Mouse (Mus musculus): ENCODE measurements around the gene Cyba. TPM values are rescaled to one million over a fixed set of nuclear protein-coding genes. Genes with fewer than 3 reads are reported as not detected.
A peak's percentile ranks its signal among the peaks of the same experiment; 100 is the strongest.

Gene Cyba
- total and polyA plus RNA-seq, 3 experiments = 57.2 to 368 (median 103) TPM

DNA sequence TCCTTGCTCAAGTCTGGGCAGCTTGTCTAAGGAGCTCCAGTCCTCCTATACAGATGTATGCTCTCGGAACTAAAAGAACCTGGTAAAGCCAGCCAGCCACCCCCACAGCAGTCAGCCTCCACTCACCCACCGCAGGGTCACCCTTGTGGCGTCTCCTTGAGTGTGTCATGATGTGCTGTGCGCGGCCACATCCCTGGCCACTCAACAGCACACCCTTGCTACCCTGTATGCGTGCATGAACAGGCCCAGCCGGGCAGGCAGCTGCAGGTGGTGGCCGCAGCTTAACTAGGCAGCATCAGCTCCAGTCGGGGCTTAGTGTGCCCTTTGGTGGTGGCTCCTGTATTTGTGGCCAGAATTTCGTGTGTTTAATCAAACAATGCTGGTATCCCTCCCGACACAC is 24.4 kb upstream of the Cyba start:
- no peak for DNase-seq (ENCODE audit: low spot score)
- Histone ChIP-seq H3K27me3 (ENCODE audit: insufficient read depth, low read length) (peaks cover 92% of the 10 kb centered on the region), H3K4me3 (ENCODE audit: low read depth, low read length) (no peak overlapping the region), H3K4me1 (ENCODE audit: insufficient read depth, low read depth, low read length) (peaks cover 26% of the 10 kb centered on the region), H3K36me3 (replicated peaks) (no peaks in the 10 kb centered on the region), H3K9me3 (replicated peaks) (no peaks in the 10 kb centered on the region; the same call in 1 of the 2 replicates)
- TF ChIP-seq CTCF (IDR thresholded peaks at IDR 0.05; ENCODE audit: low read depth, low read length) = no peak
- TF ChIP-seq POLR2AphosphoS5 (IDR thresholded peaks at IDR 0.05; ENCODE audit: insufficient replicate concordance, low read depth, low read length) = no peak
- no peak for TF ChIP-seq GATA2 (IDR thresholded peaks at IDR 0.05; ENCODE audit: borderline replicate concordance, low read depth, low read length)
- no peak for TF ChIP-seq GATA1 (IDR thresholded peaks at IDR 0.05; ENCODE audit: borderline replicate concordance, low read length)
- no peak for TF ChIP-seq TAL1 (conservative IDR thresholded peaks at IDR 0.05; ENCODE audit: low read depth, low read length)
- no peak for ATAC-seq (ENCODE audit: extremely low read depth, insufficient number of reproducible peaks, low FRiP score, poor library complexity, severe bottlenecking)

DNA sequence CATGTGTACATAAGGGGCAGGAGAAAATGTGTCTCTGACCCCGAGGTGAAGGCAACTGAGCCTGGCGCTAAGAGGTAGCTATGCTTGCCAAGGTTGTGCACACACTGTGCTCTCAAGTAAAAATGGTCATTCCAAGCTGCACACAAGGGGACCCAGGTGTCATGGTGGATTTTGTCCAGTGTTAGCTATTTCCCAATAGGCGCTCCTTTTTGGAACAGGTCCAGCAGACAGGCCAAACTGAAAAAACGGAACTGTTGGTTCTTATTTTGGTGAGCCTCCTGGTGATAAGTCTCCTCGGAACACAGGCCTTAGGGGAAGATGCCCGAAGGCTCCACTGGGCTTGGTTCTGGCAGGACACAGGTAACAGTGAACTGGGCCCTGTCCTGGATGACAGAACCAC is 21.7 kb upstream of the Cyba start:
- Histone ChIP-seq H3K9me3 (replicated peaks) (no peaks in the 10 kb centered on the region), H3K4me3 (ENCODE audit: low read depth, low read length) (no peak overlapping the region), H3K4me1 (ENCODE audit: insufficient read depth, low read depth, low read length) (peaks cover 4% of the 10 kb centered on the region; the same call in 1 of the 2 replicates), H3K36me3 (replicated peaks) (no peaks in the 10 kb centered on the region), H3K27me3 (ENCODE audit: insufficient read depth, low read length) (peaks cover 83% of the 10 kb centered on the region)
- ATAC-seq (ENCODE audit: extremely low read depth, insufficient number of reproducible peaks, low FRiP score, poor library complexity, severe bottlenecking) (no peak), DNase-seq (ENCODE audit: low spot score) (no peak)
- TF ChIP-seq CTCF (IDR thresholded peaks at IDR 0.05; ENCODE audit: low read depth, low read length) (no peak), TAL1 (conservative IDR thresholded peaks at IDR 0.05; ENCODE audit: low read depth, low read length) (no peak), GATA2 (IDR thresholded peaks at IDR 0.05; ENCODE audit: borderline replicate concordance, low read depth, low read length) (no peak), GATA1 (IDR thresholded peaks at IDR 0.05; ENCODE audit: borderline replicate concordance, low read length) (no peak), POLR2AphosphoS5 (IDR thresholded peaks at IDR 0.05; ENCODE audit: insufficient replicate concordance, low read depth, low read length) (no peak)

DNA sequence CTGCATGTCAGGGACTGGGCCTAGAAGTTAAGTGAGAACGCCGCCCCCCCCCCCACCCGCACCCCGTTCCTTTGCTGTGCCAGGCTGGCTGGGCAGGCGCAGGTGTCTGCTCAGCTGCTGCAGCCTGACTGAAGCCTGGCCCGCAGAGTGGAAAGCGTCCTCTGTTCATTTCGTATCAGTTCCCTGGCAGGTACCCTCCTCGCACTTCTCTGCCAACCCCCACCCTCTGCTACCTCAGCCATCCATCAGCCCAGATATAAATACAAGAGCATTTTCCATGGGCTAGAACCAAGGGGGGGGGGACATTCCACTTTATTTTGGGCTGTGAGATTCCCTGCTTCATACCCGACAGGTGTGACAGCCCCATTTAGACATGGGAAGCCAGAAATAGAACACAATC is 19.4 kb upstream of the Cyba start:
- no peak for ATAC-seq (ENCODE audit: extremely low read depth, insufficient number of reproducible peaks, low FRiP score, poor library complexity, severe bottlenecking)

DNA sequence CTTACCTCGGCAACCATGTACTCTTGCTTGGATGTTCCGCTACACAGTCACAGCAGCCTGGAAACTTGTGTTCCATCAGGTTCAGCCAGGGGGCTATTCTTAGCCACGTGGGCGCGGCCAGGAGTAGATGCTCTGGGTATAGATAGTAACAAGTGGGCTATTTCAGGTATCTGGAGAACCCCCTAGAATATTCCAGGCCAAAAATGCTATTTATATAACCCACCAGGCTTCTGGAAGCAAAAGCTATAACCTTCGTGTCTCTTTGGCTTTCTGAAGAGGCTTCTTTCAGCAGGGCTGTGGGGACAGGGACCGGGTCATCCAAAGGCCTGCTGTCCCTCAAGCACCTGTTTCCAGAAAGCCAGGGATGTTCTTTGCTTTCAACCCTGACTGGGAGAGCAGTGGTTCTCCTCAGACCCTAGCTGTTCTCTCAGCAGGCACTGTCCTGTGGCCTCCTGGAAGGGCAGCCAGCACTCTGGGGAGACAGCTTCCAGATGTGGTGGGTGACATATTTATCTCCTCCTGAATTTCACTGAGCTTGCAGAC is 18.5 kb upstream of the Cyba start:
- Histone ChIP-seq H3K9me3 (replicated peaks) (no peaks in the 10 kb centered on the region), H3K4me1 (ENCODE audit: insufficient read depth, low read depth, low read length) (peaks cover 5% of the 10 kb centered on the region; the same call in 1 of the 2 replicates), H3K36me3 (replicated peaks) (no peaks in the 10 kb centered on the region), H3K4me3 (ENCODE audit: low read depth, low read length) (no peak overlapping the region), H3K27me3 (ENCODE audit: insufficient read depth, low read length) (peaks cover 82% of the 10 kb centered on the region)
- TF ChIP-seq POLR2AphosphoS5 (IDR thresholded peaks at IDR 0.05; ENCODE audit: insufficient replicate concordance, low read depth, low read length) = no peak
- no peak for TF ChIP-seq TAL1 (conservative IDR thresholded peaks at IDR 0.05; ENCODE audit: low read depth, low read length)
- TF ChIP-seq GATA2 (IDR thresholded peaks at IDR 0.05; ENCODE audit: borderline replicate concordance, low read depth, low read length) = no peak
- TF ChIP-seq CTCF (IDR thresholded peaks at IDR 0.05; ENCODE audit: low read depth, low read length) = no peak
- no peak for TF ChIP-seq GATA1 (IDR thresholded peaks at IDR 0.05; ENCODE audit: borderline replicate concordance, low read length)
- DNase-seq (ENCODE audit: low spot score) = no peak
- ATAC-seq (ENCODE audit: extremely low read depth, insufficient number of reproducible peaks, low FRiP score, poor library complexity, severe bottlenecking) = no peak

More for the DNA sequence above, 19.4 kb upstream of the Cyba start:
- no peak for TF ChIP-seq CTCF (IDR thresholded peaks at IDR 0.05; ENCODE audit: low read depth, low read length)
- TF ChIP-seq GATA1 (IDR thresholded peaks at IDR 0.05; ENCODE audit: borderline replicate concordance, low read length) = no peak
- TF ChIP-seq POLR2AphosphoS5 (IDR thresholded peaks at IDR 0.05; ENCODE audit: insufficient replicate concordance, low read depth, low read length) = no peak
- Histone ChIP-seq H3K27me3 (ENCODE audit: insufficient read depth, low read length) (peaks cover 85% of the 10 kb centered on the region), H3K36me3 (replicated peaks) (no peaks in the 10 kb centered on the region), H3K4me1 (ENCODE audit: insufficient read depth, low read depth, low read length) (peaks cover 5% of the 10 kb centered on the region; the same call in 1 of the 2 replicates), H3K9me3 (replicated peaks) (no peaks in the 10 kb centered on the region), H3K4me3 (ENCODE audit: low read depth, low read length) (no peak overlapping the region)
- DNase-seq (ENCODE audit: low spot score) = no peak

DNA sequence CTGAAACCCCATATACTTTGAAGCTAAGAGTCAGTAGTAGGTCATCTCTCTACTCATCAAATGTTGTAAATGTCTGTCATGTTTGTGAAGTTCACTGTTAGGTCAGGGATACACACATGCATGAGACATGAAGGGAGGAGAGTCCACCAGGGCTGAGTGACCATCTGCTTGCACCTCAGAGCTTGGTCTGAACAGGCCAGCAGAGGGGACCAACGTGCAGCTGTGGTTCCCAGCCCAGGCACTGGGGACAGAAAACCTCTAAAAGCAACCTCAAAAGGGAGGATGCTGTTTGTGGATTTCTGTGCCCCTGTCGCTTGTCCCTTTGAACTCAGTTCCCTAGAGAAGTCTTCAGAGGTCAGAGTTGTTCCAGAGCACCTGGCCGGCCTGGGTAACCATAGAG is 12.5 kb upstream of the Cyba start:
- Histone ChIP-seq H3K4me1 (ENCODE audit: insufficient read depth, low read depth, low read length) (peaks cover 37% of the 10 kb centered on the region), H3K36me3 (replicated peaks) (peaks cover 17% of the 10 kb centered on the region), H3K4me3 (ENCODE audit: low read depth, low read length) (no peak overlapping the region), H3K9me3 (replicated peaks) (no peaks in the 10 kb centered on the region), H3K27me3 (ENCODE audit: insufficient read depth, low read length) (peaks cover 37% of the 10 kb centered on the region)
- DNase-seq (ENCODE audit: low spot score) (no peak), ATAC-seq (ENCODE audit: extremely low read depth, insufficient number of reproducible peaks, low FRiP score, poor library complexity, severe bottlenecking) (no peak)
- TF ChIP-seq TAL1 (conservative IDR thresholded peaks at IDR 0.05; ENCODE audit: low read depth, low read length) (no peak), POLR2AphosphoS5 (IDR thresholded peaks at IDR 0.05; ENCODE audit: insufficient replicate concordance, low read depth, low read length) (no peak), CTCF (IDR thresholded peaks at IDR 0.05; ENCODE audit: low read depth, low read length) (no peak)

DNA sequence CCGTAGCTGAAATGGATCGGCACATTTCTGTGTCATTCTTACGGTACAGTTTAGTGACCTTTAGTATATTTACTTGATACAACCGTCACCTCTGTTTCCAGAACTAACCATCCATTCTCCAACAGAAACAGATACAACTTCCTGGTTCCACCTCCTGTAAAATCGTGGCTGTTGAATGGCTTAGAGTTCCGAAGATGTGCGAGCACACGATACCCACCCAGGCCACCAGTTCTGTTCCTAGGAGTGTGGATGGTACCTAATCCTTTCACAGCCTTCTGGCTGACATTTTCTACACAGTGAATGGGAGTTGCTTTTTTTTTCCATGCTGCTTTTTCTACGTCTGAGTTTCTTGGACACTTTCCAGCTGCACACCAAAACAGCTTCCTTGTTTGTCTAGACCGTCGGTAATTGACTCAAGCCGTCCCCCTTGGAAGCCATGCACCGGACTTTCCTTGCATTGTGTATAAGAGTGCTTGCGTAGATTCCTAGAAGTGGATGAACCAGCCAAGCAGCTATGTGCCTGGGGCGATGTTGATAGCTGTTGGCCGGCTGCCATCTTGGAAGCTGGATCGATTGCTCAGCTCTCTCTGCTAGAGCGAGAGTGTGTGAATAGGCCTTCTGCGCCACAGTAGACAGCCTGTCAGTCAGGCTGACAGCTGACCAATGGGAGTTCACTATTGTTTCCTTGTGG is 11.5 kb upstream of the Cyba start:
- TF ChIP-seq CTCF (IDR thresholded peaks at IDR 0.05; ENCODE audit: low read depth, low read length) = no peak
- TF ChIP-seq GATA1 (IDR thresholded peaks at IDR 0.05; ENCODE audit: borderline replicate concordance, low read length) = no peak
- TF ChIP-seq GATA2 (IDR thresholded peaks at IDR 0.05; ENCODE audit: borderline replicate concordance, low read depth, low read length) = no peak
- TF ChIP-seq POLR2AphosphoS5 (IDR thresholded peaks at IDR 0.05; ENCODE audit: insufficient replicate concordance, low read depth, low read length) = no peak
- TF ChIP-seq TAL1 (conservative IDR thresholded peaks at IDR 0.05; ENCODE audit: low read depth, low read length) = no peak
- peaks cover 27% of the 10 kb centered on the region for H3K36me3 ChIP-seq (replicated peaks)
- ATAC-seq (ENCODE audit: extremely low read depth, insufficient number of reproducible peaks, low FRiP score, poor library complexity, severe bottlenecking) (peak; percentile 12), DNase-seq (ENCODE audit: low spot score) (peak; percentile 72)
- peak overlapping the region; percentile 77 for H3K4me3 ChIP-seq (ENCODE audit: low read depth, low read length)
- H3K4me1 ChIP-seq (ENCODE audit: insufficient read depth, low read depth, low read length) = peaks cover 43% of the 10 kb centered on the region
- peaks cover 33% of the 10 kb centered on the region for H3K27me3 ChIP-seq (ENCODE audit: insufficient read depth, low read length)
- no peaks in the 10 kb centered on the region for H3K9me3 ChIP-seq (replicated peaks)

Measured in G1E (cell line).